Mouse (Mus musculus): ENCODE measurements at regions not wholly inside any gene's neighbourhood (a gene's known extent, or its start where the extent isn't known, plus 50 kb on each side); places are given as distances from the start of the nearest gene placed in this dataset.

DNA sequence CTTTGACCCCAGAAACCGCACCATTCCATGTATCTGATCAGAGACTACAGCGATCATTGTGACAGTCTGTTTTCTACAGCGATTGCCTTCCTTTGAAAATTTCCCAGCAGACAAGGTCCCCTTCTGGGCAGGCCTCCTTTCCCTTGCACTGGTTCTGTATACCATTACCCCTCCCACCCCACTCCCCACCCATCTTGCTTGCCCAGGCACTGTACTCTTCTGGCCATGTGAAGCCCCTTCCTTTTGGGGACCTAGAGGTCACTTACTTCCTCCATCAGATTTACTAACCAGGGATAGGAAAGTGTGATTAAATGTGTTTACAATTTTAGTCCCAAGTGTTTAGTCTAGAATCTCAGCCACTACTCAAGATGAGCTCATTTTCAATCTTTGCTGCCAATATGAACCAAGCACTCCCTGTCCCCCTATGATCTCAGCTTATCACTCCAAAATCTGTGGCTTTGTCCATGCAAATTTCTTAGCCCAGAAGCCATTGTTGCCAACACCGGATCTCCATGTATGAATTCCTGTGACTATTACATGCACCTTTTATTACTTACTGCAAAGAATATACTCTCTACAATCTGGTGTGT is 293.7 kb downstream of the Efnb2 start:
- 66% methylated on average over 4 of the region's 4 CpGs for WGBS
- no peak for ATAC-seq (ENCODE audit: low FRiP score)
- H3K36me3 ChIP-seq = no peaks in the 10 kb centered on the region

DNA sequence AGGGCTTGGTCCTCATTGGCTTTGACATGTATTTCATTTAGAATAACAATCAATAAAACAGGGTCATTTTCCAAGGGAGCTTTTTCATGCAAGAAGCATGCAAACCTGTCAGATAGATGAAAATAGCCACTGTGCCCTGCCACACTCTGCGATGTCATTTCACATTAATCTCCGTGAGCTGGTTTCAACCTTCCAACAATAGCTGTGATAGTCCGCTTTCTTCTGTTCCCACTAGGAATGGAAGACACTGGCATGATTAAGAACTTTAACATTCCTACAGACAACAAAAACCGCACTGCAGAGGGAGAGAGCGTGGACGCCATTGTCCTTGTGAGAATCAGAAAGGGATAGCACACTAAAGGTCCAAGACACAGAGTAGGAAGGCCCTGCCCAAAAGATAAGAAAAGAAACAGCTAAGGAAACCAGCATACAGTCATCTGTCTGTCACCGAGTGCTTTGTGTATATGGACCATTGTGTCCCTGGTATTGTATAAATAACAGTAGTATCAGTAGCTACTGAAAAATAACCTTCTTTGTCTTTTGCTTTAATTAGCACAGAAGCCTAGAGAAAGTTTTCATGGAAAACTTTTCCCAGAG is 299.0 kb downstream of the Efnb2 start:
- Histone ChIP-seq H3K4me2 (no peak overlapping the region), H3K27me3 (no peaks in the 10 kb centered on the region), H3K9ac (no peak overlapping the region), H3K9me3 (no peaks in the 10 kb centered on the region), H3K4me3 (no peak overlapping the region), H3K27ac (no peak overlapping the region), H3K36me3 (no peaks in the 10 kb centered on the region), H3K4me1 (replicated peaks) (peaks cover 4% of the 10 kb centered on the region; the same call in 1 of the 2 replicates)
- 29% methylated on average over 7 of the region's 7 CpGs for WGBS
- ATAC-seq (ENCODE audit: low FRiP score) = no peak

More for the DNA sequence above, 293.7 kb downstream of the Efnb2 start:
- H3K27me3 ChIP-seq = no peaks in the 10 kb centered on the region
- no peak overlapping the region for H3K4me3 ChIP-seq
- no peak overlapping the region for H3K27ac ChIP-seq
- H3K9me3 ChIP-seq = no peaks in the 10 kb centered on the region
- H3K9ac ChIP-seq = no peak overlapping the region
- H3K4me2 ChIP-seq = no peak overlapping the region
- no peaks in the 10 kb centered on the region for H3K4me1 ChIP-seq (replicated peaks)

DNA sequence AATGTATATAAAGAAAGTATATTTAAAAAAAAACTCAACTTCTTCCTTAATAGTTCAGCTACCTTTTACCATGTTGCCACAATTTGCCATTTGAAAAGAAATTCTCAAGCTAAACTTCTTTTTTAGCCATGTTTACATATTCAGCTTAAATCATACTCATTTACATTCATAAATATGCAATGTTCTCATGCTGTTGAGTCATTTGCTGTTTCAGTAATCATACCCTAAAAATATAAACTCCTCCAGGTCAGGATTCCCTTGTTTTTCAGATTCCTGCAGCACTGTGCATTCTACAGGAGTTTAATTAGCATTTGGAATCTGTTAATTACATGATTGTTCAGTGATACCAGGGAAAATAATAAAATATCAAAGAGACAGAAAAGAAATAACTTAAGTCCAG is 300.5 kb downstream of the Efnb2 start:
- H3K27me3 ChIP-seq = no peaks in the 10 kb centered on the region

DNA sequence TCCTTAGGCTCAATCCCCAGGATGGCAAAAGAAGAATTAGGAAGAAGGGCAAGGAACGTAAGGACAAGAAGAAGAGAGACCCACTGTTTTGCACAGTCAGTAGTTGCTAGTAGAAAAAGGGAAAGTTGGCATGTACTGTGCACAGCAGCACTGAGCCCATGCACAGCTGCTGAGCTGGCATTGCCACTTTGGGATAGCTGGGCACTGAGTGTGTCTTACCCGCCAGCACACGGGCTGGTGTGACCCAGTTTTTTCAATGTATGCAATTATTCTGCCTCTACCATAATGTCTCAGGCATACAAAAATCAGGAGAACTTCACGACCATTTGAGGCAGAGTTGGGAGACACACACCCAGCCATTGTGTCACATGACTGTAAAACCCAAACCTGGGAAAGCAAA is 306.1 kb downstream of the Efnb2 start:
- Histone ChIP-seq H3K4me2 (no peak overlapping the region), H3K27ac (no peak overlapping the region), H3K9ac (no peak overlapping the region), H3K4me1 (replicated peaks) (no peaks in the 10 kb centered on the region), H3K4me3 (no peak overlapping the region), H3K9me3 (no peaks in the 10 kb centered on the region), H3K27me3 (no peaks in the 10 kb centered on the region), H3K36me3 (no peaks in the 10 kb centered on the region)
- no peak for ATAC-seq (ENCODE audit: low FRiP score)
- WGBS = 89% methylated on average over 4 of the region's 4 CpGs

More for the DNA sequence above, 300.5 kb downstream of the Efnb2 start:
- Histone ChIP-seq H3K4me2 (no peak overlapping the region), H3K9ac (no peak overlapping the region), H3K4me1 (replicated peaks) (peaks cover 4% of the 10 kb centered on the region; the same call in 1 of the 2 replicates), H3K36me3 (no peaks in the 10 kb centered on the region), H3K27ac (no peak overlapping the region), H3K9me3 (no peaks in the 10 kb centered on the region), H3K4me3 (no peak overlapping the region)
- no peak for ATAC-seq (ENCODE audit: low FRiP score)

DNA sequence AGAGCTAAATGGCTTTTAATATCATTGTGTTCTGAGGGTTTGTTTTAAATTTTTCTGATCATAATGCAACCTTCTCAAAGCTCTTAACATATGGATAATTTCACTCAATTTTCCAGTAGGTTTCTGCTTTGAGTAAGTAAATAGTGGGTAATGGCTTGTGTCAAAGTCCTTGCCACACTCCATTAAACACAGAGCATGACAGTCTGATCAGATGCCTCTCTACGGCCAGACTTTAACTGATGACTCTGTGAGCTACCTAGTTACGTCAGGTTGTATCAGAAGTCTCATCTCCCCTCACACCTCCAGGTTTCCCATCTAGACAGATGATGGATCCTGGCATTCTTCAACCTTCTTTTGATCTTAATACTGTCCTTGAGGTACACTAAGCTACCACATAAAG is 316.4 kb downstream of the Efnb2 start:
- H3K4me3 ChIP-seq = no peak overlapping the region
- no peaks in the 10 kb centered on the region for H3K27me3 ChIP-seq
- ATAC-seq (ENCODE audit: low FRiP score) = no peak
- H3K36me3 ChIP-seq = no peaks in the 10 kb centered on the region
- H3K27ac ChIP-seq = no peak overlapping the region
- no peaks in the 10 kb centered on the region for H3K4me1 ChIP-seq (replicated peaks)
- H3K9ac ChIP-seq = no peak overlapping the region
- WGBS = 48% methylated on average over 2 of the region's 2 CpGs
- H3K9me3 ChIP-seq = no peaks in the 10 kb centered on the region
- no peak overlapping the region for H3K4me2 ChIP-seq

DNA sequence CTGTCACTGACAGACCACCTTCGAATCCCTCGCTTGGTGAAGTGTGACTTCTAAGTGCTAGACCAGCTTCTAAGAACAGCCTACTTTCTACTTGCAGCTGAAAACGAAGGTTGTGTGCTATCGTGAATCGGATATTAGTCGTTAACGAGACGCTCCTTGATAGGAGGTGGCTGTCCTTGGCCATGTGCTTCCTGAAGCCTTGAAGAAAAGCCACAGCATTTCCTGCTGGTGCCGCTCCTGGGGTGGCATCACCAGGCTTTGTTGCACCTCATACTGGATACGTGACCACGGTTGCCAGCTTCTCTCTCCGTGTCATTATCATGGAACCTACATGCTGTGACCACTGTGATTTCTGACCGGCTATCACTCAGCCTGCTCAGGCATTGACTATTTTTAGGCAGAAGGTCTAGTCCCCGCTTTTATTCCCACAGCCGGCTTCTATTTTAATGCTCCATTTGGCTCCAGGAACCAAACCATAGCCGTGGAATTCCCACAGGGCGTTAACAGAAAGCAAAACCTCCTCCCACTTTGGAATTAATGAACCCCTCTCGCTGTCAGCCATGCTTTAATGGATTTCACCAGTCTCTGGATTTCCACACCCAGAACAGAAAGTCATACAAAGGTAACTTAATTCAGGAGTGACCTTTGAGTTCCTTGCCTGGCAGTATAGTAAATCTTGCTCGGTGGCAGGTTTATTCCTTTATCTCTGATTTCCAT is 325.6 kb downstream of the Efnb2 start:
- Histone ChIP-seq H3K4me1 (replicated peaks) (peaks cover 10% of the 10 kb centered on the region), H3K4me3 (no peak overlapping the region), H3K9me3 (no peaks in the 10 kb centered on the region), H3K36me3 (no peaks in the 10 kb centered on the region), H3K27ac (no peak overlapping the region; the same call in 1 of the 2 replicates), H3K4me2 (peak overlapping the region; percentile 7; the same call in 1 of the 2 replicates), H3K9ac (no peak overlapping the region), H3K27me3 (0 out of 2 replicates have a peak, but pooled peaks cover 3% of the 10 kb centered on the region)
- 53% methylated on average over 19 of the region's 19 CpGs for WGBS
- ATAC-seq (ENCODE audit: low FRiP score) = peak; percentile 49; the same call in 1 of the 2 replicates

DNA sequence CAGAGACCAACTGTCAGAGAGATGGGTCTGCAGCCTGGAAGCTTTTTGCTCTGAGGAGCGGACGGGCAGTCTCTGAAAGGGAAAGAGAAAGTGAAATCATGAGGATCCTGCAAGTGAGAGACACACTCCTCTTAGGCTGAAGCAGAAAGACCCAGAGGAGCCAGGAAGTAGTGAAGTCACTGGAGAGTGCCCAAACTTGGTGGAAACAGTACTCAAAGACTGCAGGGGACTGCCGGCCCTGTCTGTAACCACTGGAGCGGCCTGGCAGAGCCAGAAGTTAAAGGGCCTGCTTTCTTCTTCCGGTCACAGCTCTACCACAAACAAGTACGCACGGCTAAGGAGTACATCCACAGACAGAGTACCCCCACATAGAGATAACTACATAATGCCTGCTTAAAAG is 326.5 kb downstream of the Efnb2 start:
- Histone ChIP-seq H3K4me3 (no peak overlapping the region), H3K27me3 (0 out of 2 replicates have a peak, but pooled peaks cover 7% of the 10 kb centered on the region), H3K9me3 (no peaks in the 10 kb centered on the region), H3K4me2 (no peak overlapping the region), H3K27ac (no peak overlapping the region), H3K4me1 (replicated peaks) (peaks cover 10% of the 10 kb centered on the region), H3K36me3 (no peaks in the 10 kb centered on the region), H3K9ac (no peak overlapping the region)
- WGBS = 75% methylated on average over 7 of the region's 7 CpGs
- ATAC-seq (ENCODE audit: low FRiP score) = no peak

DNA sequence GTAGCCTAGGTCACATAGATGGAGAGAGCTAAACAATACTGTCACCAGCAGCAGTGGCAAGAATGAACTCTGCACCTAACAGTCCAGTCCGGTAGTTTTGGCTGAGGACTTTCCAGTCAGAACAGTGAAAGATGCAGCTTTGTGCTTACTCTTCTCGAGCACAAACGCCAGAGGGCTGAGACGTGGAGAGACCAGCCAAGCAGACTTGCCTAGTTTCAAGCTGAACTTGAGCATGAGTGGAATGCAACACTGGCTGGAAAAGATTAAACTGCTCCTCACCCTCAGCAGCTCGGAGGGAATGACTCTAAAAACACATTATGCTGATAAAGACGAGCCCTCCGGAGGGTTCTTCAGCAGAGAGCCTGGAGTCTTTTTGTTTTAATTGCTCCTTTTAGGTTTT is 329.8 kb downstream of the Efnb2 start:
- H3K9me3 ChIP-seq = no peaks in the 10 kb centered on the region
- H3K27ac ChIP-seq = no peak overlapping the region
- ATAC-seq (ENCODE audit: low FRiP score) = no peak
- no peak overlapping the region for H3K9ac ChIP-seq
- no peaks in the 10 kb centered on the region for H3K36me3 ChIP-seq
- H3K27me3 ChIP-seq = 0 out of 2 replicates have a peak, but pooled peaks cover 7% of the 10 kb centered on the region
- 58% methylated on average over 7 of the region's 7 CpGs for WGBS
- H3K4me3 ChIP-seq = no peak overlapping the region
- H3K4me1 ChIP-seq (replicated peaks) = peaks cover 20% of the 10 kb centered on the region
- no peak overlapping the region for H3K4me2 ChIP-seq

DNA sequence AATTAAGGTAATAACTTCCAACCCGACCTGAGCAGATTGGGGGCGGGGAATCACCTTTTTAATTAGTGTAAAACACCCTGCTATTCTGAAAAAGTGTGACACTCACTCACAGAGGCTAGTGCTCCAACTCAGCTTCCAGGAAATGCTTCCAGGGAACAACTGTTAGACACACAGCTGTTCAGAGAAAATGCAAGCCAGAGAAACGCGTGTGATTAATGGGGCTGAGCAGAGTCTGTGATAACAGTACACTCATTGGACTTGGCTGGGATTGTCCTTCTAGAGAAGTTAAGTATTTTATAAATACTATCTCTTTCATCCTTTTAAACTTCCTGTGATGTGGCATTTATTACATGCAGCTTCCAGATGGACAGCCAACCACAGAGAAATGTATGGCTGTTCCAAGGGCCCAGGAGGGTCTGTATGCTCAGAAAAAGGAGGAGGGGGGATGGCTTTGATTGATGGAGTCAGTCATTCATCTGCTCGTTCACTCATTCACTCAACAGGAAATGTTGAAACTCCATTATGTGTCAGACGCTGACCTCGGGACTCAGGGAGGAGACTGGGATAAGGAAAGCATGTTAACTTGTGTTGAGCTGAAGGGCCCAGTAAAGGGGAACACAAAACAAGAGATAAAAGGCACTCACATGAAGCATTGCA is 332.9 kb downstream of the Efnb2 start:
- ATAC-seq (ENCODE audit: low FRiP score) = 0 out of 2 replicates have a peak, but pooled peaks have one; percentile 46
- Histone ChIP-seq H3K9me3 (no peaks in the 10 kb centered on the region), H3K27ac (no peak overlapping the region), H3K4me1 (replicated peaks) (peaks cover 12% of the 10 kb centered on the region), H3K9ac (no peak overlapping the region), H3K36me3 (no peaks in the 10 kb centered on the region), H3K27me3 (0 out of 2 replicates have a peak, but pooled peaks cover 7% of the 10 kb centered on the region), H3K4me3 (no peak overlapping the region), H3K4me2 (no peak overlapping the region)
- 37% methylated on average over 7 of the region's 7 CpGs for WGBS

DNA sequence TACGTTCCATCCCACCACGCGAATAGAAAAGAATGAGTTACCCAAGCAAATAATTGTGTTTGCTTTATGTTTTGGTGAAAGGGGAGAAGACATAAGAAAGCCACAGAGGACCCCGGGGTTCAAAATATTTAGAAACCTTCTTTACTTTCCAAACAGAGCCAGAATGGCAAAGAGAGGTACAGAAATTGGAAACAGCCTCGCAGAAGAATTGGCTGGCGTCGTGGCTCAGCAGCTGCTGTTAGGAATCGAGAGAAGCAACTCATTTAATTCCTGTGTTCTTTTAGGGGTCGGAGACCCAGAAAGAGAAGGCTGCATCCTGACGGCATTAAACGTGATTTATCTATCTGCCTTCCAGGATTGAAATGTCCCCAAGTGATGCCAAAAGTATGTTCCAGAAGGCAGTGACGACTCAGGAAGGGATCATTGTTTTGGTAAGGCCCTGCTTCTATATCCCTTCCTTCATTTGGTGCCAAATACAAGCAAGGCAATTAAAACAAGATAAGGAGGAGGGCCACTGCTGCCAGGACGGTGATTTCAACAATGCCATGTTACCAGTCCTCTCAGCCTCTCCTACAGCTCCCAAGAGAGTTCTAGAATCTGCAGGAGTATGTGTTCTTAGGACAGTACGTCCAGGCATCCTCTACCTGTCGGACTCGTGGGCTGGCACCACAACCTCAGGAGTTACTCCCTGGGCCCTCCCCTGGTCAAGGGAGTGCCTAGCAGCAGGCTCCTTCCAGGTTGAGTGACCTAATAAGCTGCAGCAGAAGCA is 334.8 kb downstream of the Efnb2 start:
- Histone ChIP-seq H3K9me3 (no peaks in the 10 kb centered on the region), H3K27me3 (0 out of 2 replicates have a peak, but pooled peaks cover 6% of the 10 kb centered on the region), H3K9ac (no peak overlapping the region), H3K27ac (no peak overlapping the region), H3K4me1 (replicated peaks) (peaks cover 12% of the 10 kb centered on the region), H3K36me3 (no peaks in the 10 kb centered on the region), H3K4me3 (no peak overlapping the region), H3K4me2 (no peak overlapping the region)
- ATAC-seq (ENCODE audit: low FRiP score) = no peak
- 61% methylated on average over 16 of the region's 16 CpGs for WGBS

DNA sequence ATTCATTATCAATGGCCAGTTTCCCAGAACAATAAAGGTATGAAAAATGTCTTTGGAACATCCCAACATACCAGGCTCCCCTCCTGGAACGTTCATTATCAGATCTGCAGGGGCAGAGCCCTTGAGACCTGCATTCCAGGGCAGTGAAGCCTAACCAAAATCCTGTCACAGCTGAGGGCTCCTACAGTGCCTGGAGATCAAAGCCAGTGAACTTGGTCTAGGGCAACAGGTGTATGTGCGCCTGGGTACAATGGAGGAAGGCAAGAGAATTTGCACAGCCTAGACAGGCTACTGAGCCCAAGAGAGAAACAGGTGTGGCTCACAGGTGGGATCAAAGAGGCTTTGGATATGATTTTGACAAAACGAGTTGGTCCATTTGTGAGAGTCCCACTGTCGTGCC is 335.6 kb downstream of the Efnb2 start:
- no peak overlapping the region for H3K4me2 ChIP-seq
- 54% methylated on average over 4 of the region's 4 CpGs for WGBS
- H3K4me3 ChIP-seq = no peak overlapping the region
- no peaks in the 10 kb centered on the region for H3K36me3 ChIP-seq
- H3K9ac ChIP-seq = no peak overlapping the region
- H3K9me3 ChIP-seq = no peaks in the 10 kb centered on the region
- ATAC-seq (ENCODE audit: low FRiP score) = no peak
- peaks cover 12% of the 10 kb centered on the region for H3K4me1 ChIP-seq (replicated peaks)
- H3K27me3 ChIP-seq = 0 out of 2 replicates have a peak, but pooled peaks cover 3% of the 10 kb centered on the region
- H3K27ac ChIP-seq = no peak overlapping the region

DNA sequence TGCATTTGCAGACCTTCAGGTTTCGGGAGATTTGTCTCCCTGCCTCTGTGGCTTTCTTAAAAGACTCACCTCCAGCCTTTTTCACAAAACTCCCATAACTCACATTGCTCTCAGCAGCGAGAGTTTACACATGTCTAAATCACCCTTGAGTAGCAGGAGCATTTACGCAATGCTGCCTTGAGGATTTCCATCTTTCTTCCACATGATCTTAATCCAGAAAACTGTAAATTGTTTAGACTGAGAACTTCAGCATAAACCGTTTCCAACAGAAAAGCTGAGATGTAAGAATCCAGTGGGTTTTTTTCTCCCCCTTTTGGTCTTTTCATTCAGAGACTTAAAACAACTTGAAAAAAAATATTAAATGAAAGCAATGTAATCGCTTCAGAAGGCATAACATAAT is 336.5 kb downstream of the Efnb2 start:
- Histone ChIP-seq H3K4me2 (no peak overlapping the region), H3K4me1 (replicated peaks) (peaks cover 12% of the 10 kb centered on the region), H3K27ac (no peak overlapping the region), H3K36me3 (no peaks in the 10 kb centered on the region), H3K9ac (no peak overlapping the region), H3K9me3 (no peaks in the 10 kb centered on the region), H3K27me3 (no peaks in the 10 kb centered on the region), H3K4me3 (no peak overlapping the region)
- ATAC-seq (ENCODE audit: low FRiP score) = no peak
- WGBS = 61% methylated on average over 5 of the region's 5 CpGs
